Mouse (Mus musculus): ENCODE results near the gene Lefty1.

DNA sequence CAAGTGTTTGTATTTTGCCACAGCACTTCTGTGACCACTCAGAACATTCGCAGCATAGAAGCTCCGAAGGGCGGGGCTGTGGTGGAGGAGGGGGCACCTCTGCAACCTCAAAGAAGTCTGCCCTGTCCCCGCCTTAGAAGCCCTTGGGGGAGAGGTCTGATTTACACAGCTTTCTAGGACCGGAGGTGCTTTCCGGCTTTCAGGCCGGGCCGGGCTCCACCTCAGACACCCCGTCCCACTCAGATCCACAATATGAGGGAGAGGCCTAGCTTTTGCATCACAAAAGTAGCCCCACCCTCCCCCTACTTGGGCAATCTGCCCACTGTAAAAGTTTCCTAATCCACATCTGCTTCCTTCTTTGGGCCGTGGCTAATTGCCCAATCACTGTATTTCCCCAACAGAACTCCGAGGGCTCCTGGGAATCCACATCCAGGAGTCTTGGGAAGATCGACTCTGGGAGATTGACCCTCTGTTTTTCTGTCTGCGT is 46.2 kb upstream of the Lefty1 start:
- no peak for TF ChIP-seq GATA1 (IDR thresholded peaks at IDR 0.05; ENCODE audit: borderline replicate concordance, low read length)
- TF ChIP-seq FLI1 (IDR thresholded peaks at IDR 0.05; ENCODE audit: low read length), result no peak
